Mouse (Mus musculus) hindbrain, embryonic 12.5 days (tissue): ENCODE measurements around the gene Tuba8. TPM values are rescaled to one million over a fixed set of nuclear protein-coding genes. Genes with fewer than 3 reads are reported as not detected.
A peak's percentile ranks its signal among the peaks of the same experiment; 100 is the strongest.

Source experiments
- ATAC-seq: fragments of 200-750 bp; cut with Nextera tagmentation; 2 replicates; pipeline ENCODE4 v1.8.0; 2017; ENCODE audit warnings: moderate TSS enrichment; ENCODE audit not compliant: low FRiP score
- H3K27ac ChIP-seq: fragments of 300-500 bp; sonication (generic); 2 replicates; pipeline ENCODE4 v1.5.1; 2016; ENCODE audit warnings: mild to moderate bottlenecking
- H3K27me3 ChIP-seq: fragments of 300-500 bp; sonication (generic); 2 replicates; pipeline ENCODE4 v1.6.1; 2016; ENCODE audit warnings: mild to moderate bottlenecking
- H3K36me3 ChIP-seq: fragments of 300-500 bp; sonication (generic); 2 replicates; pipeline ENCODE4 v1.6.1; 2016; ENCODE audit warnings: mild to moderate bottlenecking
- H3K4me1 ChIP-seq: fragments of 300-500 bp; sonication (generic); 2 replicates; pipeline ENCODE4 v1.6.1; 2016
- H3K4me2 ChIP-seq: fragments of 300-500 bp; sonication (generic); replicated peaks from 2 replicates; pipeline ENCODE4 v1.6.1; 2016; ENCODE audit warnings: mild to moderate bottlenecking
- H3K4me3 ChIP-seq: fragments of 300-500 bp; sonication (generic); 2 replicates; pipeline ENCODE4 v1.5.1; 2016; ENCODE audit warnings: mild to moderate bottlenecking
- H3K9ac ChIP-seq: fragments of 300-500 bp; sonication (generic); 2 replicates; pipeline ENCODE4 v1.6.1; 2016; ENCODE audit warnings: mild to moderate bottlenecking, moderate library complexity
- H3K9me3 ChIP-seq: fragments of 300-500 bp; sonication (generic); replicated peaks from 2 replicates; pipeline ENCODE4 v1.6.1; 2016; ENCODE audit warnings: mild to moderate bottlenecking
- WGBS: fragments of 180-500 bp; shearing (Covaris S2); methylation state at CpG from one replicate; pipeline ENCODE4 v1.1.7; 2016; 5-methylcytosine and 5-hydroxymethylcytosine counted together
- polyA plus RNA-seq: library from polyadenylated mRNA; unstranded; fragments of >200 nt; fragmentation: Nextera tagmentation; extraction: Ambion mirVana; gene quantifications from 2 replicates; pipeline ENCODE4 v1.2.1, GENCODE M21; 2016

Gene Tuba8
- polyA plus RNA-seq, 1 experiment from 2014 or later = 0.21 TPM

DNA sequence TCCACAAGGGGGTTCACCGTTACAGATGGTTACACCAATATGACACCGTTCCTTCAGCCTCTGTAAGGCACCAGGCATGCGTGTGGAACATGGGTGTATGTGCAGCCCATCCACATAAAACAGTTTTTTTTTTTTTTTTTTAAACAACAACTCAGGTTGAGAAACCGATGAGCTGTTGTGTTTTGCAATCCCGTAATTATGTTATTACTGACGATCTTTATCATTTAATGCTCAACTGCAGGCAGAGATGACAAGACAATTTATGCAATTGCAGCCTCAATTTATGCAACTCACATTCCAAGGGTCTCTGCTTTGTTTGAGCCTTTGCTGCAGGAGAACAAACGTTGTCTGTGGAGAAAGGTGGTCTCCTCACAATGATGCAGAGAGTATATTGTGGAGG, 30.6 kb upstream of the Tuba8 start:
- Histone ChIP-seq H3K4me3 (no peak overlapping the region), H3K4me1 (peaks cover 23% of the 10 kb centered on the region), H3K4me2 (no peak overlapping the region), H3K27me3 (no peaks in the 10 kb centered on the region), H3K9me3 (no peaks in the 10 kb centered on the region), H3K9ac (no peak overlapping the region), H3K27ac (no peak overlapping the region), H3K36me3 (no peaks in the 10 kb centered on the region)
- WGBS = 73% methylated on average over 7 of the region's 7 CpGs
- no peak for ATAC-seq

GRCm38 (mm10) chr6:121183414-121184173, 26.9 kb upstream of the Tuba8 start, which contains the start of gene Pex26:
Gene Pex26, plus strand, starts transcription at chr6:121183667.
- ATAC-seq = peak; percentile 92
- Histone ChIP-seq H3K4me1 (peaks cover 19% of the 10 kb centered on the region), H3K4me2 (peak within 1 kb of the TSS; percentile 99), H3K4me3 (peak within 1 kb of the TSS; percentile 71), H3K36me3 (peaks cover 15% of the 10 kb centered on the region), H3K27ac (peak within 1 kb of the TSS; percentile 85), H3K9me3 (no peaks in the 10 kb centered on the region), H3K27me3 (no peaks in the 10 kb centered on the region), H3K9ac (peak within 1 kb of the TSS; percentile 77)
- WGBS = 1% methylated on average over 32 of the region's 32 CpGs

DNA sequence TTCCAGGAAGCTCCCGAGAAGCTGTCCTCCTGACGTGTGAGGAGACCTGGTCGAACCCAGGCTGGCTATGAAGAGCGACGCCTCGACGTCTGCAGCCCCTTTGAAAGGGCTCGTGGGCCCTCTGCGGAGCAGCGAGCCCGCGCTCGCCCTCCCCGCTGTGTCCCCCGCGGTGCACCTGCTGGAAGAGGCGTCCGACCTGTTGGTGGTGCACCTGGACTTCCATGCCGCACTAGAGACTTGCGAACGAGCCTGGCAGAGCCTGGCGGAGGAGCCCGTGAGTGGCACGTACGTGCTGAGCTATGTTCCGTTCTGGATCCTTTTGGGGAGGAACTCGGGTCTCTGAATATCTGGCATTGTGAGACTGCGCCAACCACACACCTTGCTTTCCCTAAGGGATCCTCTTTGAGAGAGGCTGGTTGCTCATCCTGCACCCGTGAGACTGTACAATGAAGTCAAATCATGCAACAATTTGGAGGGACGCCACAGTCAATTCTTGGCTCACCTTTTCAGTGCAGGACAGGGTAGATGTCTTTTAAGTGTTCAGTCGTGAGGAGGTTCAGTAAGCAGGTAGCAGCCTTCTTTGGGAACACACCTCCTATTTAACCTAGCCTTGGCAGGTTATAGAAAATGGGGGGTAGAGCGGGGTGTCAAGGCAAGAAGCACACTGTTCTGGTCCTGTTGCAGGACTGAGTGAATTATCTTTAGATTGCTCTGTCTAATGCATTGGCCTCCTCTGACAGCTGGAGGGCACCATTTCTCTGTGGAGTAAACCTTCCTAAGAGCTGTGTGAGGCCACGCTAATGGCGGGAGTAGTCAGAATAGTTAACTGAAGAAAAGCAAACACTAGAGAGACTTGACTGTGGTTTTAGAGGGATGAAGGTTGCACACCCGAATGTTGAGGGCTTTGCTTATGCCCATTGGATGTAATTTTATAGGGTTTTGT, 26.0 kb upstream of the Tuba8 start:
- H3K9ac ChIP-seq = peak overlapping the region; percentile 77
- peak overlapping the region; percentile 85 for H3K27ac ChIP-seq
- H3K27me3 ChIP-seq = no peaks in the 10 kb centered on the region
- peak; percentile 53 for ATAC-seq
- H3K36me3 ChIP-seq = peaks cover 20% of the 10 kb centered on the region
- no peaks in the 10 kb centered on the region for H3K9me3 ChIP-seq
- peak overlapping the region; percentile 71 for H3K4me3 ChIP-seq
- H3K4me1 ChIP-seq = peaks cover 19% of the 10 kb centered on the region
- peak overlapping the region; percentile 99 for H3K4me2 ChIP-seq
- 3% methylated on average over 31 of the region's 35 CpGs for WGBS

DNA sequence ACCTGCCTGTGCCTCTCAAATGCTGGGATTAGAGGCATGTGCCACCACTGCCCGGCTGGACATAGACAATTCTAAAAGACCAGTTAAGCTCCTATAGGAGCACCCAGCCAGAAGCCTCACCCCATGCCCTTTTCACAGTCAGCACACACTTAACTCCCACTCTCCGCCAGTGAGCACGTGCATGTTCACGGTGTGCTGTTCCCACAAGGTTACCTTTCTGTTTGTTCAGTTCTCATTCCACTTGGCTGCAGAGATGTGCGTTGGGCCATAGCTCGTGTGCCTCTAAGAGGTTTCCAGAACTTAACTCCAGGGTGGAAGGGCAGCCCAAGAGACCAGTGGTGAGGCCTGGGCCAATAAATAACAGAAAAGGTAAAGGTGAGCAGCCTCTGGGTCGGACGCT, 25.3 kb upstream of the Tuba8 start:
- Histone ChIP-seq H3K36me3 (peaks cover 25% of the 10 kb centered on the region), H3K9ac (peak overlapping the region; percentile 23; the same call in 1 of the 2 replicates), H3K27ac (no peak overlapping the region), H3K4me3 (peak overlapping the region; percentile 71; the same call in 1 of the 2 replicates), H3K4me2 (peak overlapping the region; percentile 99), H3K9me3 (no peaks in the 10 kb centered on the region), H3K4me1 (peaks cover 19% of the 10 kb centered on the region), H3K27me3 (no peaks in the 10 kb centered on the region)
- 86% methylated on average over 8 of the region's 8 CpGs for WGBS
- no peak for ATAC-seq

GRCm38 (mm10) chr6:121191261-121192009, 19.1 kb upstream of the Tuba8 start:
- Histone ChIP-seq H3K9ac (no peak overlapping the region), H3K9me3 (no peaks in the 10 kb centered on the region), H3K36me3 (peaks cover 64% of the 10 kb centered on the region), H3K4me2 (no peak overlapping the region), H3K27ac (no peak overlapping the region), H3K27me3 (no peaks in the 10 kb centered on the region), H3K4me3 (no peak overlapping the region), H3K4me1 (no peaks in the 10 kb centered on the region)
- no peak for ATAC-seq
- WGBS = 89% methylated on average over 11 of the region's 11 CpGs

DNA sequence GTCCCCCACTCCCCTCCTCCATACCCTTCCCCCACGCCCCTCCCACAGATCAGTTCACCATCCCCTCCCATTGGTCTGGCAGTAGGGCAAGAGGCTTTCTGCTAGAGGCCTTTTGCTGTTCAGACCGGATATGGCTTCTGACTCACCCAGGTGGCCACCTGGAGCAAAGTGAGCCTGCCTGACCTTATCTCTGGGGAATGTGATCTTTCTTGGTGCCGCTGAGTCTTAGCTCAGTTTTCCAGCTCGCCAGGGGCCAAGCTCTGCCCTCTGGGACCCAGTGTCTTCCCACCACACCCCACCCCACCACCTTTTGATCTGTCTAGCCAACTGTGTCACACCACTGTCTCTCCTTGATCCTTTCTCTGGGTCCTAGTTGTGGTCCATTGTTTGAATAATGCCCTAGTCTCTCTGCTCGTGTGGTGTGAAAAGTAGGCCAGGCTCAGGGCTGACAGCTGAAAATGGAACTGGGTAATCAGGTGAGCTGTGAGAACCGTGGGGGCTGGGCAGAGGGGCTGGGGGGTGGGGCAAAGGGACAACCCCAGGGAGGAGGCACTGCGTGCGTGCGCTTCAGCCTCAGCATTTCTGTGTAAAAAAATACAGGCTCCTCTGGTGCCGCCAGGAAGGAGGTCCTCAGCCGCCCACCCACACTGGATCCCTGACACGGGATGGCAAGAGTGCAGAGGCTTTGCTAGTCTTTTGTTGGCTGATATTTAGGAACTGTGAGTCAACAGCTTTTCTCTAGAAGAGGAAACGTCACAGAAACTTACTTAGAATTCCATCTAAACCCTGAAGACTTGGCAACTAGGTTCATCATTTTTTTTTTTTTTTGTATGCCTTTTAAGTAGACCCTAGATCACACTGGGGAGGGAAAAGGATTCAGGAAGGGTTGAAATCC, 16.2 kb upstream of the Tuba8 start:
- Histone ChIP-seq H3K4me3 (no peak overlapping the region), H3K9me3 (no peaks in the 10 kb centered on the region), H3K4me2 (no peak overlapping the region), H3K9ac (no peak overlapping the region), H3K27ac (no peak overlapping the region), H3K4me1 (no peaks in the 10 kb centered on the region), H3K27me3 (no peaks in the 10 kb centered on the region), H3K36me3 (peaks cover 52% of the 10 kb centered on the region)
- 33% methylated on average over 13 of the region's 13 CpGs for WGBS
- no peak for ATAC-seq

- Histone ChIP-seq H3K4me1 (no peaks in the 10 kb centered on the region), H3K4me3 (no peak overlapping the region), H3K9ac (no peak overlapping the region), H3K36me3 (peaks cover 48% of the 10 kb centered on the region), H3K4me2 (no peak overlapping the region), H3K27me3 (no peaks in the 10 kb centered on the region), H3K27ac (no peak overlapping the region), H3K9me3 (no peaks in the 10 kb centered on the region)
- WGBS = 82% methylated on average over 14 of the region's 14 CpGs
- ATAC-seq = no peak
Measured at GRCm38 (mm10) chr6:121194956-121195731, 15.4 kb upstream of the Tuba8 start.

GRCm38 (mm10) chr6:121197807-121198365, 12.6 kb upstream of the Tuba8 start:
- ATAC-seq = no peak
- Histone ChIP-seq H3K36me3 (peaks cover 28% of the 10 kb centered on the region), H3K9me3 (no peaks in the 10 kb centered on the region), H3K27me3 (no peaks in the 10 kb centered on the region), H3K9ac (no peak overlapping the region), H3K4me1 (no peaks in the 10 kb centered on the region), H3K4me3 (no peak overlapping the region), H3K27ac (no peak overlapping the region), H3K4me2 (no peak overlapping the region)
- 62% methylated on average over 9 of the region's 9 CpGs for WGBS

GRCm38 (mm10) chr6:121200458-121200857, 10.0 kb upstream of the Tuba8 start:
- H3K36me3 ChIP-seq = peaks cover 11% of the 10 kb centered on the region
- no peak overlapping the region for H3K4me2 ChIP-seq
- WGBS = 92% methylated on average over 4 of the region's 4 CpGs
- no peaks in the 10 kb centered on the region for H3K4me1 ChIP-seq
- ATAC-seq = no peak
- H3K9me3 ChIP-seq = no peaks in the 10 kb centered on the region
- H3K9ac ChIP-seq = no peak overlapping the region
- H3K27ac ChIP-seq = no peak overlapping the region
- no peak overlapping the region for H3K4me3 ChIP-seq
- no peaks in the 10 kb centered on the region for H3K27me3 ChIP-seq

DNA sequence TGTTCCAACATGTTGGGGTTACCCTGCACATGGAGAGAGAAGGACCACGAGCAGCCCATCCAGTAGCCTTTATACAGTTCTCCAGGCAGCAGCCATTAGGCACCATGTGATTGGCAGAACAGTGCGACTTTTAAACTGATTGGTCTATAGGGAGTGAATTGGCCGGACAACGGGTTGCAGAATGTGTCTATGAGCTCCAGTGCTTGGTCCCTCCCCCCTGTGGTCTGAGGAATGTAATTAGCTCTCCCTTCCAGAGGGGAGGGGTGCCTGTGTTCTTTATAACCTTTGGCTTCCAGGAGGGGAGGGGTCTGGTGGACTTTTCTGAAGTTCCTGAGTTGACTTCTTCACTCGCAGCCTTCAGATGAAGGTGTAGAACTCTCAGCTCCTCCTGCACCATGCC, 8.5 kb upstream of the Tuba8 start:
- Histone ChIP-seq H3K36me3 (peaks cover 6% of the 10 kb centered on the region; the same call in 1 of the 2 replicates), H3K4me3 (no peak overlapping the region), H3K9me3 (no peaks in the 10 kb centered on the region), H3K9ac (no peak overlapping the region), H3K4me1 (no peaks in the 10 kb centered on the region), H3K4me2 (no peak overlapping the region), H3K27me3 (no peaks in the 10 kb centered on the region), H3K27ac (no peak overlapping the region)
- ATAC-seq = no peak
- 78% methylated on average over 5 of the region's 5 CpGs for WGBS
